Mouse (Mus musculus) T-helper 17 cell (primary cell): ENCODE measurements at regions not wholly inside any gene's neighbourhood (a gene's known extent, or its start where the extent isn't known, plus 50 kb on each side); places are given as distances from the start of the nearest gene placed in this dataset.

Source experiments
- in situ Hi-C, 2 experiments: fragments of 300-600 bp; cut with MboI, MseI; formaldehyde crosslinking; loops; 1 replicate in 1 of 2; 2 replicates in 1 of 2; pipeline ENCODE4 v1.15.1; 2025; ENCODE audit warnings: high pct_unique_total_duplicates in 2 of 2

- in situ Hi-C loops = no loop called here
These were observed 253.2 kb downstream of the Spry2 start for GRCm38 (mm10) chr14:105643285-105643957.

GRCm38 (mm10) chr14:105632335-105632734, 264.3 kb downstream of the Spry2 start:
- in situ Hi-C loops = no loop called here

GRCm38 (mm10) chr14:105631681-105632031, 265.0 kb downstream of the Spry2 start:
- in situ Hi-C loops = no loop called here

- in situ Hi-C loops = no loop called here
These were observed 265.5 kb downstream of the Spry2 start for GRCm38 (mm10) chr14:105630867-105631680.

GRCm38 (mm10) chr14:105630444-105630843, 266.2 kb downstream of the Spry2 start:
- in situ Hi-C loops = no loop called here

- in situ Hi-C loops = no loop called here
These were observed 267.9 kb downstream of the Spry2 start for GRCm38 (mm10) chr14:105628673-105629072.

GRCm38 (mm10) chr14:105624387-105624786, 272.2 kb downstream of the Spry2 start:
- in situ Hi-C loops = loop anchor here in 1 of 2 experiments (25.0 kb wide), 1 partner anchor 1112 kb away; the partner anchor contains the start of gene Rnf219

GRCm38 (mm10) chr14:105622166-105622565, 274.5 kb downstream of the Spry2 start:
- in situ Hi-C loops = loop anchor here in 1 of 2 experiments (25.0 kb wide), 1 partner anchor 1110 kb away; the partner anchor contains the start of gene Rnf219

GRCm38 (mm10) chr14:105621124-105621523, 275.5 kb downstream of the Spry2 start:
- in situ Hi-C loops = loop anchor here in 1 of 2 experiments (25.0 kb wide), 1 partner anchor 1109 kb away; the partner anchor contains the start of gene Rnf219

GRCm38 (mm10) chr14:105619449-105619848, 277.2 kb downstream of the Spry2 start:
- in situ Hi-C loops = loop anchor here in 1 of 2 experiments (25.0 kb wide), 1 partner anchor 1107 kb away; the partner anchor contains the start of gene Rnf219

- in situ Hi-C loops = loop anchor here in 1 of 2 experiments (25.0 kb wide), 1 partner anchor 1103 kb away; the partner anchor contains the start of gene Rnf219
These were observed 280.9 kb downstream of the Spry2 start for GRCm38 (mm10) chr14:105615766-105616165.

- in situ Hi-C loops = loop anchor here in 1 of 2 experiments (25.0 kb wide), 1 partner anchor 1100 kb away; the partner anchor contains the start of gene Rnf219
These were observed 283.8 kb downstream of the Spry2 start for GRCm38 (mm10) chr14:105612794-105613193.

- in situ Hi-C loops = loop anchor here in 1 of 2 experiments (25.0 kb wide), 1 partner anchor 1097 kb away; the partner anchor contains the start of gene Rnf219
These were observed 287.8 kb downstream of the Spry2 start for GRCm38 (mm10) chr14:105608804-105609203.

- in situ Hi-C loops = loop anchor here in 1 of 2 experiments (25.0 kb wide), 1 partner anchor 1094 kb away; the partner anchor contains the start of gene Rnf219
These were observed 290.1 kb downstream of the Spry2 start for GRCm38 (mm10) chr14:105606551-105606950.

GRCm38 (mm10) chr14:105604451-105604850, 292.2 kb downstream of the Spry2 start:
- in situ Hi-C loops = loop anchor here in 1 of 2 experiments (25.0 kb wide), 1 partner anchor 1092 kb away; the partner anchor contains the start of gene Rnf219

- in situ Hi-C loops = loop anchor here in 1 of 2 experiments (25.0 kb wide), 1 partner anchor 1091 kb away; the partner anchor contains the start of gene Rnf219
These were observed 293.6 kb downstream of the Spry2 start for GRCm38 (mm10) chr14:105603047-105603461.

- in situ Hi-C loops = loop anchor here in 1 of 2 experiments (25.0 kb wide), 1 partner anchor 1088 kb away; the partner anchor contains the start of gene Rnf219
These were observed 296.8 kb downstream of the Spry2 start for GRCm38 (mm10) chr14:105599550-105600453.

GRCm38 (mm10) chr14:105589751-105590150, 306.9 kb downstream of the Spry2 start:
- in situ Hi-C loops = no loop called here

- in situ Hi-C loops = no loop called here
These were observed 307.4 kb downstream of the Spry2 start for GRCm38 (mm10) chr14:105589261-105589660.

GRCm38 (mm10) chr14:105588391-105589163, 308.0 kb downstream of the Spry2 start:
- in situ Hi-C loops = no loop called here
